Mouse (Mus musculus): Measurements from ENCODE around the gene Rbm15. TPM values are rescaled to one million over a fixed set of nuclear protein-coding genes. Genes with fewer than 3 reads are reported as not detected.

Gene Rbm15
- polyA plus RNA-seq, 1 experiment from 2014 or later = 6.7 TPM

DNA sequence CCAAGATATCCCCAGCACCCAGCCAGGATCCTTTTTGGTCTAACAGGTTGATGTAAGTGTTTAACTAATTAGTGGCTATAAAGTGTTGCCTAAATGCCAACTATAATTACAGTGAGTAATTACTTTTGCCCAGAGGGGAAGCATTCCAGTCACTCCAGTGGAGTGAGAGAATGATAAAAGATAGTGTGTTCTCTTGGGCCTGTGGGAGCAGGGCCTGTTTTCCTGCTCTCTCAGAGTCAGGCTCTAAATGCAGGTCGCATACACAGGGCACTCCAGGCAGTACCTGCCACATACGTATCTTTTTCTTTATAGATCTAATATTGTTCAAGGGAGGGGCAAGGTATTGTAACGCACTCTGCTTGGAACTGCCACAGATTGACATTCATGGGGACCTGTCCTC is 18.2 kb upstream of the Rbm15 start:
- 71% methylated on average over 3 of the region's 3 CpGs for WGBS (ENCODE audit: insufficient replicate concordance)
- H3K4me1 ChIP-seq (ENCODE audit: insufficient read depth) = no peaks in the 10 kb centered on the region
- H3K4me2 ChIP-seq (ENCODE audit: low read depth, low read length) = no peak overlapping the region
- no peak for DNase-seq
- no peaks in the 10 kb centered on the region for H3K9me3 ChIP-seq (ENCODE audit: low read length)
- H3K4me3 ChIP-seq (ENCODE audit: low read depth, low read length) = no peak overlapping the region
- H3K27ac ChIP-seq (ENCODE audit: low read depth) = no peak overlapping the region
- no peak for ATAC-seq
- H3K9ac ChIP-seq (replicated peaks) = no peak overlapping the region
- TF ChIP-seq CTCF (IDR thresholded peaks at IDR 0.05; ENCODE audit: low read depth) = no peak
- no peak for TF ChIP-seq EP300 (IDR thresholded peaks at IDR 0.05; ENCODE audit: low read depth)
- no peaks in the 10 kb centered on the region for H3K27me3 ChIP-seq (ENCODE audit: insufficient read depth, low read length)
- H3K36me3 ChIP-seq (replicated peaks; ENCODE audit: insufficient read depth, low read length) = no peaks in the 10 kb centered on the region

DNA sequence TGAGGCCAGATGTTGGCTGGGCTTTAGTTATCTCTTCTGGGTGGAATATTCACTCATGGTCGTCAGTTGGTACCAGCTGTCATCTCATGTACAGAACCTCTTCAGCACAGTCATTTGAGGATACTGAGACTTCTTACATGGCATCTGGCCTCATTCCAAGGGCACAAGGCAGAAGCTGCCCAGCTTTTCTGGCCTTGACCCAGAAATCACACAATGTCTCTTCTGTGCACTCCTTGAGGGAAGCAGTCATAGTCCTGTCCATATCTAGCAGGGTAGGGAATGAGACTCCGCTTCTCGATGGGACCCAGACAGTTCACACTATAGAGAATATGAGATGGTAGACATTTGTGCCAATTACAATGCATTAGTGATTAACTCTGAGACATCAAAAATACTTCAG is 15.5 kb upstream of the Rbm15 start:
- no peak overlapping the region for H3K4me2 ChIP-seq (ENCODE audit: low read depth, low read length)
- H3K36me3 ChIP-seq (replicated peaks; ENCODE audit: insufficient read depth, low read length) = no peaks in the 10 kb centered on the region
- no peak for DNase-seq
- no peaks in the 10 kb centered on the region for H3K27me3 ChIP-seq (ENCODE audit: insufficient read depth, low read length)
- WGBS (ENCODE audit: insufficient replicate concordance) = 85% methylated on average over 3 of the region's 3 CpGs
- no peak overlapping the region for H3K9ac ChIP-seq (replicated peaks)
- no peaks in the 10 kb centered on the region; the same call in 1 of the 2 replicates for H3K4me1 ChIP-seq (ENCODE audit: insufficient read depth)
- TF ChIP-seq EP300 (IDR thresholded peaks at IDR 0.05; ENCODE audit: low read depth) (no peak), CTCF (IDR thresholded peaks at IDR 0.05; ENCODE audit: low read depth) (no peak)
- no peak overlapping the region for H3K4me3 ChIP-seq (ENCODE audit: low read depth, low read length)
- no peaks in the 10 kb centered on the region for H3K9me3 ChIP-seq (ENCODE audit: low read length)
- no peak overlapping the region for H3K27ac ChIP-seq (ENCODE audit: low read depth)
- no peak for ATAC-seq

DNA sequence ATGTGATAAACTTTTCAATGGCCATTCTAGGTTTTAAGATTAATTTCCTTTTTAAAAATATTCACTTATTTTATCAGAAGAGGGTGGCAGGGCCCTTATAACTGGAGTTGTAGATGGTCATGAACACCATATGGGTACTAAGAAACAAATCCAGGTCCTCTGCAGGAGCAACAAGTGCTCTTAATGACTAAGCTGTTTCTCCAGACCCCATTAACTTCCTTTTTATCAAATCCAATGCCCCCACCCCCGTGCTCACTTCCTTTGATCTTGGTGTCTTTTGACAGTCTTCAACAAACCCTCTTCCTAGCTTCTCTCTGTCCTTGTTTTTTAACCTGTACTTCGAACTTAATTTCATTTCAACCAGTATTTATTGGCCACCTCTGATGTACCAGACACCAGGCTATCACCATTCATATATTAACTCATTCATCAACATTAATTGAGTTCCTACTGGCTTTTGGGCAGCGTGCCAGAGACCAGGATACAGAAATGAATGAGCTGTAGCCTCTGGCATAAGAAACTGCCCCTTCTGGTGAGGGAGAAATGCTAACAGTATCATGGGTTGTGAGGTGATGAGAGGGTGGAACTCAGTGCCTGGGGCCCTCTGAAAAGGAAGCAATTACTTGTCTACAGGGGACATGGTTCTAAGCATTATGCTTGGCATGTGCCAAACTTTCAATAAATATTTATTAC is 11.7 kb upstream of the Rbm15 start:
- Histone ChIP-seq H3K9me3 (ENCODE audit: low read length) (no peaks in the 10 kb centered on the region), H3K27ac (ENCODE audit: low read depth) (no peak overlapping the region), H3K4me3 (ENCODE audit: low read depth, low read length) (no peak overlapping the region), H3K36me3 (replicated peaks; ENCODE audit: insufficient read depth, low read length) (no peaks in the 10 kb centered on the region), H3K4me1 (ENCODE audit: insufficient read depth) (no peaks in the 10 kb centered on the region; the same call in 1 of the 2 replicates), H3K4me2 (ENCODE audit: low read depth, low read length) (no peak overlapping the region), H3K9ac (replicated peaks) (no peak overlapping the region), H3K27me3 (ENCODE audit: insufficient read depth, low read length) (no peaks in the 10 kb centered on the region)
- TF ChIP-seq CTCF (IDR thresholded peaks at IDR 0.05; ENCODE audit: low read depth) = no peak
- TF ChIP-seq EP300 (IDR thresholded peaks at IDR 0.05; ENCODE audit: low read depth) = no peak
- ATAC-seq = no peak
- WGBS (ENCODE audit: insufficient replicate concordance) = 24% methylated on average over 3 of the region's 3 CpGs
- no peak for DNase-seq

DNA sequence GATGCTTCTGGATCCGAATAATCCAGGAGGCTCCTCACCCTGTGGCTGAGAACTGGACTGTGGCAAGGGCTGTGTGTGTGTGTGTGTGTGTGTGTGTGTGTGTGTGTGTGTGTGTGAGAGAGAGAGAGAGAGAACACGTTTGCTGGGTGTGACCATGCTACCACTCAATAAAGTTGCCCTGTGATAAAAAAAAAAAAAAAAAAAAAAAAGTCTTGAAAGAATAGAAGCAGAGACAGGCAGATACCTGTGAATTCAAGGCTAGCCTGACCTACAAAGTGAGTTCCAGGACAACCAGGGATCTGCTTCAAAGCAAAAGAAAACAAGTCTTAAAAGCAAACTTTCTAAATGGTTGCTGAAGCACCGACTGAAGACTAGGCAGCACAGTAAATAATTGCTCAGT is 10.5 kb upstream of the Rbm15 start:
- no peak for TF ChIP-seq CTCF (IDR thresholded peaks at IDR 0.05; ENCODE audit: low read depth)
- no peak for TF ChIP-seq EP300 (IDR thresholded peaks at IDR 0.05; ENCODE audit: low read depth)
- 40% methylated on average over 3 of the region's 3 CpGs for WGBS (ENCODE audit: insufficient replicate concordance)
- no peak for ATAC-seq

DNA sequence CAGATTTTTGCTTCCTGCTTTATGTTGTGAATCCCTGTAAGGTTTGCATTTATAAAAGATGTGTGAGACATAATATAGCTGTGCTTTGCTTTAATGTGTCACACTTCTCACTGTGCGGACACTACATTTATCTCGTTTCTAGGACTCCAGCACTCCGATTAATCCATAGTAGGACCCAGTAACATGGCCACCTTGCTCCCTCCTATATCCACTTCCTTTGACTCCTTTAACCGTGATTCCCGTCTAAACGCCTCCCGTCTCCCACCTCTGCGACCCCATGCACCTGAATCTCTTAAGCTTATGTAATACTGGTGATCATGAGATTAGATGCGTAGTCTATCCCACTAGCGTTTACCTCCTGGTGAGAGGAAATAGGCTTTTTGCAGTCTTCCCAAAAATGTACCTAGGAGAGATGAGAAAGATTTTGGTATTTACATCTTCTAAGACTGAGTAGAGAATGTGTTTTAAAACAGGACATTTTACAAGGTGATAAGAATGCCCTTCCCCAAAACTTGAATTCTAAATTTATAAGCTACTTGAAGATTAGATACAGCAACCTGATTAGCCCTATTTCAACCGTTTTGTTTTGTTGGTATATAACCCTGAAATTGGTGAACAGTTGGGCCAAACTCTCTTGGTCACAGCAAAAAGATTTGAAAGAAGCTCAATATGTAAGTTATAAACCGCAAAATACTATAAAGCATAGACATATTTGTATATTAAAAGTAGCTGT is 895 bp upstream of the Rbm15 start:
- TF ChIP-seq CTCF (IDR thresholded peaks at IDR 0.05; ENCODE audit: low read depth) = no peak
- no peak for TF ChIP-seq EP300 (IDR thresholded peaks at IDR 0.05; ENCODE audit: low read depth)
- Histone ChIP-seq H3K4me2 (ENCODE audit: low read depth, low read length) (peak overlapping the region; percentile 86), H3K27me3 (ENCODE audit: insufficient read depth, low read length) (no peaks in the 10 kb centered on the region), H3K4me3 (ENCODE audit: low read depth, low read length) (peak overlapping the region; percentile 90), H3K9ac (replicated peaks) (peak overlapping the region; percentile 73), H3K27ac (ENCODE audit: low read depth) (peak overlapping the region; percentile 93), H3K9me3 (ENCODE audit: low read length) (no peaks in the 10 kb centered on the region), H3K4me1 (ENCODE audit: insufficient read depth) (peaks cover 21% of the 10 kb centered on the region), H3K36me3 (replicated peaks; ENCODE audit: insufficient read depth, low read length) (peaks cover 21% of the 10 kb centered on the region)
- DNase-seq = no peak
- no peak for ATAC-seq
- WGBS (ENCODE audit: insufficient replicate concordance) = 10% methylated on average over 12 of the region's 12 CpGs

More for the DNA sequence above, 10.5 kb upstream of the Rbm15 start:
- Histone ChIP-seq H3K4me3 (ENCODE audit: low read depth, low read length) (no peak overlapping the region), H3K9me3 (ENCODE audit: low read length) (no peaks in the 10 kb centered on the region), H3K9ac (replicated peaks) (no peak overlapping the region), H3K27me3 (ENCODE audit: insufficient read depth, low read length) (no peaks in the 10 kb centered on the region), H3K36me3 (replicated peaks; ENCODE audit: insufficient read depth, low read length) (no peaks in the 10 kb centered on the region), H3K27ac (ENCODE audit: low read depth) (no peak overlapping the region), H3K4me1 (ENCODE audit: insufficient read depth) (no peaks in the 10 kb centered on the region; the same call in 1 of the 2 replicates), H3K4me2 (ENCODE audit: low read depth, low read length) (no peak overlapping the region)
- no peak for DNase-seq

DNA sequence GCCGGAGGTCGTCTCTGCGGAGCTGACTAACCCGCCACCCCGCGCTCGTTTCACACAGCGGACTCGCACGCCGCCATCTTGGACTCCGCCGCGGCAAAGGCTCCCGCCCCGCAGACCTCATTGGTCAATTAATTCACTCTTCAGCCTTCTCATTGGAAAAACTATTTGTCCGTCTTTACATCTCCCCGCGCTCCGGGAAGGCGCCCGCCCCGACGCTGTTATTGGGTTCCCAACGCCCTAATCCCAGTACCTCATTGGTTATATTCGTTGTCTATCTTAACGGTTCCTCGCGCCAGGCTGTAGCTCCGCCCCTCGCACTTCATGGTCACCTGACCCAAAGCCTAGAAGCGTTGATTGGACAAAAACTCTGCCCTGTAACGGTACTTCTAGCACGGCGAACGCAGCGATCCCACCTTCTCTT is 503 bp downstream of the Rbm15 start:
- peaks cover 27% of the 10 kb centered on the region for H3K36me3 ChIP-seq (replicated peaks; ENCODE audit: insufficient read depth, low read length)
- peak; percentile 88 for ATAC-seq
- H3K9me3 ChIP-seq (ENCODE audit: low read length) = no peaks in the 10 kb centered on the region
- DNase-seq = peak; percentile 95
- no peaks in the 10 kb centered on the region for H3K27me3 ChIP-seq (ENCODE audit: insufficient read depth, low read length)
- TF ChIP-seq EP300 (IDR thresholded peaks at IDR 0.05; ENCODE audit: low read depth) (peak; percentile 58; the same call in 1 of the 2 replicates), CTCF (IDR thresholded peaks at IDR 0.05; ENCODE audit: low read depth) (no peak)
- peak overlapping the region; percentile 93 for H3K4me2 ChIP-seq (ENCODE audit: low read depth, low read length)
- H3K4me3 ChIP-seq (ENCODE audit: low read depth, low read length) = peak overlapping the region; percentile 90
- H3K9ac ChIP-seq (replicated peaks) = peak overlapping the region; percentile 91
- H3K27ac ChIP-seq (ENCODE audit: low read depth) = peak overlapping the region; percentile 93
- peaks cover 22% of the 10 kb centered on the region for H3K4me1 ChIP-seq (ENCODE audit: insufficient read depth)
- WGBS (ENCODE audit: insufficient replicate concordance) = under 1% methylated on average over 37 of the region's 37 CpGs

Data from liver, postnatal 0 days (tissue).